Mouse (Mus musculus): ENCODE measurements around the gene Nkain2.
"Not testable (repeated sequence)": the region's sequence is repeated elsewhere in the genome, so short reads cannot be mapped to it uniquely, and the experiment has no call there.

Gene Nkain2

GRCm38 (mm10) chr10:32052546-32053295 is 837.5 kb downstream of the Nkain2 start:
- no peak for DNase-seq

DNA sequence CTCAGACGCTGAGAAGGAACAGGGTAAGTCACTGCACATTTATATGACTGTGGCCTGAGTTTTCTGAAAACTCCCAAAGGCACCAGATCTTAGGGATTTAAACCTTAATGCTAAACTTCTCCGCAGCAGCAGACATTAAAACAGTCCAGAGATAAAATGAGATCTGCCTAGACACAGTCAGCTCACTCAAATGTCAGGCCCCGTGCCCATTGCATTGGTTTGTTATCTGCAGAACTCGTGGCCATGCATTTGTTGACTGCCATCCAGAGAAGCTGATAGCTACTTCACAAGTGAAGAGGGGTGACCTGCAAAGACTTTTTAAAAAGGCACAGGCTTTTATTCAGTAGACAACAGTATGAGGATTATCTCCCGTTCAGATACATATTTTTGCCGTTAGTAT is 838.2 kb downstream of the Nkain2 start:
- DNase-seq = no peak

GRCm38 (mm10) chr10:32029996-32030395 is 860.3 kb downstream of the Nkain2 start:
- no peak for DNase-seq

- no peak for DNase-seq
These were observed 871.9 kb downstream of the Nkain2 start for GRCm38 (mm10) chr10:32018385-32018784.

DNA sequence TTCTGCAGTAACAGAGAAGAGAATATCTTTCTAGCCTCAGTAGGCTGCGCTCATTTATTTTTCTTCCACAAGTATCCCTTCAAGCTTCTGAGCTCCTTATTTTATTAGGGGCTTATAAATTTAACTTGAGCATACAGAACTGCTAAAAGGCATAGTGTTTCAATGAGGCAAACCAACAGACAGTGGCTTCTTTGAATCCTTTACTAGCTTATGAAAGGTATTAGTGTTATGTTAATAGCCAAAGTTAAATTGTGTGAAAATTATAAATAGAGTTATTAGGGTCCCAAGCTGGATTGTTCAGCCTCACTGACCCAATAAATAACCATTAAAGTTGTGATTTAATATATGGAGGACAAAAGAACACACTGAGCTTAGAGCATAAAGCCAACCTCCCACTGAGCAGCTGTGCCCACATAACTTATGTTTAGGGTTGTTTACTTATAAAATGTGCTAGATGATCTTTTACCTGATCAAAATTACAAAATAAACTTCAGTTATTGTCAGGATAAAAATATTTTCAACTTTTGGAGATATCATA is 889.0 kb downstream of the Nkain2 start:
- DNase-seq = no peak

DNA sequence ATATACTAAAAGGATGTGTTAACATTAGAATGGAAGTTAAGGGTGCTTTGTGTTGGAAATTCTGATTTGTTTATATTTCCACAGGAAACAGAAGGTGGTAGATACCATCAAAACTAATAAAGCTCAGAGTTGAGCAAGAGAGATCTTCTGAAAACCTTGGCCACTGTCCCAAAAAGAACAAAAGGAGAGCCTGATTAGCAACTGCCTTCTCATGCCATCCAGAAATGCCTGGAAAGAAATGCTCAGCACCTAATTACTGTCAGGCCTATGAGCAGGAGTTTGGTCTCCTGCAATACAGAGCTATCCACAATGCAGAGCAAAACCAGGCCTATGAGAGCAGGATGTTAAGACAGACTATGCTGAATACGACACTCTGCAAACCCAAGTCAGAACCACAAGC is 897.1 kb downstream of the Nkain2 start:
- DNase-seq = no peak

- no peak for DNase-seq
These were observed 911.9 kb downstream of the Nkain2 start for GRCm38 (mm10) chr10:31978387-31978786.

DNA sequence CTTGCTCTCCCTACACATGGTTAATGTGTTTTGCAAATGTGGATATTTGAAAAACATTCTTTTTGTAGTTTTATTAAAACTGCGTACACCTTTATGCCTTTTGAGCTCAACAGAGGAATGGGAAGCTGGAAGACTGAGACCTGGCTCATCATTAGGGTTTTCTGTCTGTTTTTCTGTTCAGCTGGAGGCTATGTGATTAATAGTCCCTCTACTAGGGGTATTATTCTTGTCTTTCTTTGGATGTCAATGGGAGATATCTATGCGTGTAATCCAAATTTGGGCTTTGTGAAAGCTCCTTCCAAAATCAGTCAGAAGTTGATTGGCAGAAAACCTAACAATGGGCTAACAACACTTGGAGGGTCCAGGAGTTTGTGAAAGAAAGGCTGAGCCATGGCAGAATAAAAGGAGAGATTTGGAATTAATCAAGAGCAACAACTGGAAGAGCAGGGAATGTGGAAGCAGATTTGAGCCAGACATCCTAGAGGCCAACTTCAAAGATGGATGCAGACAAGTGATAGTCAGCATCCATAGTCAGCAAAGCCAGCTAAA is 943.0 kb downstream of the Nkain2 start:
- DNase-seq = no peak

DNA sequence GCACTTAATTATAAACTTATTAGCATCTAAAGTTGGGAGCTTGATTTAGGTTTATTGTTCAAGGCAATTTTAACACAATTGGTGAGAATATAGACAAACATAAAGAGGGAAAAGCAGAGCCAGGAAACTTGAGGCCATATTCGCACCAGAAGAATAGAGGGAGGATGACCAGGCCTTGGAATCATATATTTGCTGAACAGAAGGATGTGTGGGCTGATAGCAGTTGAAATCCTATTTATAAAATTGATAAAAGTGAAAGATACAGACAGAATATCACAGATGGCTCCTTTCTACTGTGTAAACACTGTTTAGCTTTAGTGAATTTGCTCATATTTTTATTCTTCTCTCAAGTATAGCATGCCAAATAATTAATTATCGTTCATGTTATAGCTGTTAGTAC is 958.3 kb downstream of the Nkain2 start:
- DNase-seq = no peak

- no peak for DNase-seq
These were observed 962.6 kb downstream of the Nkain2 start for GRCm38 (mm10) chr10:31927657-31928056.

DNA sequence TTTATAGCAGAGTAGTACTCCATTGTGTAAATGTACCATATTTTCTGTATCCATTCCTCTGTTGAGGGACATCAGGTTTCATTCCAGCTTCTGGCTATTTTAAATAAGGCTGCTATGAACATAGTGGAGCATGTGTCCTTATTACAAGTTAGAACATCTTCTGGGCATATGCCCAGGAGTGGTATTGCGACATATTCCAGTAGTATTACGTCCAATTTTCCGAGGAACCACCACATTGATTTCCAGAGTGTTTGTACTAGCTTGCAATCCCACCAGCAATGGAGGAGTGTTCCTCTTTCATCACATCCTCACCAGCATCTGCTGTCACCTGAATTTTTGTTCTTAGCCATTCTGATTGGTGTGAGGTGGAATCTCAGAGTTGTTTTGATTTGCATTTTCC is 969.4 kb downstream of the Nkain2 start:
- DNase-seq = not testable (repeated sequence)

DNA sequence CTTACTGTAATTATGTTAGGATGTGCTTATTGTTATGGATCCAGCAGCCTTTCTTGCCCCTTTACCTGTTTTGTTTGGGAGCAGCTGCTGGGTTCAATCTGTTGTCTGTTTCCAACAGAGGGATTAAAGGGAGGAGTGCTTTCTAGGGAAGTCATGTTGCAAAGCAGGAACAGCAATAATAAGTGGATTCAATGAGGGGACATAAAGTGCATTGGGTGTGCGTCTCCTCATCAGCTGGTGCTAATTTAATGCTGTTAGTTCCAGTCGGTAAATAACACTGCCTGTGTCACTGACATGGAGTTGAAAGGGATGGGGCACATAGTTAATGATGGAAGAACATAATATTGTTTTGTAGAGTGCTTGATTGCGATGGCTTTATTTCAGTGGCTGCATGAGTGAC is 982.8 kb downstream of the Nkain2 start:
- no peak for DNase-seq

- DNase-seq = no peak
These were observed 990.8 kb downstream of the Nkain2 start for GRCm38 (mm10) chr10:31899501-31899900.

DNA sequence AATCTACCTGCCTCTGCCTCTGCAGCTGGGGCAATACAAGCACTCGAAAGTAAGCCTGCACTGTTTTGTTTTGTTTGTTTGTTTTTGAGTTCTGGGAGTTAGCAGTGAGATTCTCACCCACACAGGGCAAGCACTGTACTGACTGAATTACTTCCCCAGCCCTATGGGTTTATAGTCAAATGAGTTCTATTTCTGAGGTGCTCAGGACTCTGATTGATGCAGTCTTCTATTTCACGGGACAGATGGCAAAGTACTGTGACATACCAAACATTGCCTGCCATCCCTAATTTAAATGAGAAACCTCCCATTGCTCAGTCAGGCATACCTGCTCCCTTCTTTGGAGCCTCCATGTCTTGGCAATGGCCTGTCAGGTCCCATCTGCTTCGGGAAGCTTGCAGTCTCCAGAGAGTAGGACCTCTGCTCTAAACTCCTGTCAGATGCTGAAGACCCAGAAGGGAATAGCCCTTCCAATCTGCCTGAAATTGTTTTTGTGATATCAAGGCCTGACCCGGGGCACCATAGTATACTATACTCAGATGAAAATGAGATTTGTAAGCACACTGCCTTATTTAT is 1016.9 kb downstream of the Nkain2 start:
- DNase-seq = no peak

DNA sequence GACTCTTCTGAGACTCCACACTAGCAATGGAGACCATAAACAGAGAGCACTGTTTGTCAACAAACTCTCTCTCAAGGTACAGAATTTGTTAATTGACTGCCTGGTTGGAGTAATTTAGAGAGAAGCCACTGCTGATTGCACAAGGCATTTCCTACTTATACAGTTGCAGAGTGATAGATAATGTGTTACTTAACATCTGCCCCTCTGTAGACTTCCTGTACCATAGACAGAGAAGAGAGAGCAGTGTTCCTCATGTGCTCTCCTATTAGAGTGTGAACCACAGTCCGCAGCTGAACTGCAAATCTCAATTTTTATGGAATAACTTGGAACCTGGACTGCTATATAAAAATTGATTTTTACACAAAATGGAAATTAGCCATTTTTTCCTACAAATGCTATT is 1022.0 kb downstream of the Nkain2 start:
- DNase-seq = no peak

GRCm38 (mm10) chr10:31827041-31827440 is 1063.2 kb downstream of the Nkain2 start:
- no peak for DNase-seq

DNA sequence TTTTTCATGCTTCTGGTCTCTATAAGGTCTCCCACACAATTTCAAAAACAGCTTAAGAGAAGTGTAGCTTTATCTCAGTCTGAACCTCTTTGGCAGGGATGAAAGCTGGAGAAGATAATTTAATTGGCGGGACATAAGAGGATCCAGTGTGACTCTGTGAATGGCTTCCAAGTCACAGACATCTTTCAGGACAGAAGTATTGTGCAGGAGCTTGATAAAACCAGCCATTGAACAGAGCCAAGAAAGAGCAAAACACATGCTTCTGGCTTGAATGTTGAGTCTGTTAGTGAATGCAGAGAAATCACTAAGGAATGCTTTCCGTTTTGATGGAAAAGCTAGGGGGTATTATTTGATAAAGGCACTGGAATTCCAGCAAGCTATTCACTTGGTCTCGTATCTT is 1077.7 kb downstream of the Nkain2 start:
- no peak for DNase-seq

GRCm38 (mm10) chr10:31742443-31743057 is 1147.7 kb downstream of the Nkain2 start:
- DNase-seq = peak; percentile 47 to 60

GRCm38 (mm10) chr10:31728036-31728435 is 1162.2 kb downstream of the Nkain2 start:
- peak; percentile 15 to 37 for DNase-seq

DNA sequence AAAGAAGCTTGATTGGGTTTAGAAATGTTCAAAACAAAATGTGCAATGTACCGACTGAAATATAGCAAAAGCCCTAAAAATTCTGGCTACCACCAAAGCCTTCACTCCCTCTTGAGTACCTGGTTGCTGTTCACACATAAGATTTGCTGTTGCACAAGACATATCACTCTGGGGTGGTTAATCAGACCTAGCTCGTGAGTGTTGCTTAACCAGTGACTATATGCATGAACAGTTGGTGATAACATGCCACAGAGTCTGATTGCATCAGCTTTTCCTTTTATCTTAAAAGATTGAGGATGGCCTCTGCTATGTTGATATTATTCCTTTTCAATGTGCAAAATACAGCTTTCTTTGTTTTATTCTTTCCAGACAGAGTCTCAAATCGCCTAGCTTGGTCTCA is 1243.0 kb downstream of the Nkain2 start:
- no peak for DNase-seq

DNA sequence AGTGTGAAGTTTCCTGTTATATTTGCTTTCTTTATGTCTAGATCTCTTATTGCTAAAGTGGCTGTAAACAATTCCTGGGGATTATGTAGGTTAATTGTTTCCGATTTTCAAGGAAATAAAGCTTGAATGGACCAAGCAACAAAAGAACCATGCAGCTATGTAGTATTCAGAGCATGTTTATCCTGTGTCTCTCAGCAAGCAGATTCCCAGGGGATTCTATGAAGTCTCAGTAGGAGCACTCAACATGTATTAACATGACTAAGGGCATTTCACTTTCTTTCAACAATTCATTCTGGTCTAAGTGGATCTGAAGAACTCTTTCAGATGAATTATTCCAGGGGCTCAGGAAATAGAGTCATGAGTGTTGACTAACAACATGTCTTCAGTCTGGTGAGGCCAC is 1244.2 kb downstream of the Nkain2 start:
- no peak for DNase-seq
